Mouse (Mus musculus) heart, postnatal 0 days (tissue): ENCODE data around the gene Cer1. TPM values are rescaled to one million over a fixed set of nuclear protein-coding genes. Genes with fewer than 3 reads are reported as not detected.

Source experiments
- ATAC-seq: fragments of 200-750 bp; cut with Nextera tagmentation; 2 replicates; pipeline ENCODE4 v1.8.0; 2017; ENCODE audit warnings: low read depth, moderate number of reproducible peaks, moderate library complexity; ENCODE audit not compliant: insufficient read depth
- DNase-seq: peaks from one replicate; pipeline ENCODE4 v3.0.0-alpha.2; 2016; ENCODE audit warnings: low spot score
- H3K27ac ChIP-seq: fragments of 300-500 bp; sonication (generic); 2 replicates; pipeline ENCODE4 v1.5.1; 2014; ENCODE audit warnings: low read depth, mild to moderate bottlenecking
- H3K27me3 ChIP-seq: fragments of 300-500 bp; sonication (generic); 2 replicates; pipeline ENCODE4 v1.6.1; 2014; ENCODE audit warnings: low read length, mixed read lengths; ENCODE audit not compliant: control insufficient read depth, insufficient read depth
- H3K36me3 ChIP-seq: fragments of 300-500 bp; sonication (generic); replicated peaks from 2 replicates; pipeline ENCODE4 v1.6.1; 2014; ENCODE audit warnings: low read length, mixed read lengths; ENCODE audit not compliant: control insufficient read depth, insufficient read depth
- H3K4me1 ChIP-seq: fragments of 300-500 bp; sonication (generic); 2 replicates; pipeline ENCODE4 v1.6.1; 2014; ENCODE audit warnings: antibody characterized with exemption; ENCODE audit not compliant: control insufficient read depth, insufficient read depth
- H3K4me2 ChIP-seq: fragments of 300-500 bp; sonication (generic); 2 replicates; pipeline ENCODE4 v1.6.1; 2014; ENCODE audit warnings: low read depth, mild to moderate bottlenecking, low read length, moderate library complexity
- H3K4me3 ChIP-seq: fragments of 300-500 bp; sonication (generic); 2 replicates; pipeline ENCODE4 v1.5.1; 2014; ENCODE audit warnings: low read depth, low read length
- H3K9ac ChIP-seq: fragments of 300-500 bp; sonication (generic); replicated peaks from 2 replicates; pipeline ENCODE4 v1.6.1; 2014; ENCODE audit warnings: low read depth, low read length, mixed read lengths
- H3K9me3 ChIP-seq: fragments of 300-500 bp; sonication (generic); replicated peaks from 2 replicates; pipeline ENCODE4 v1.6.1; 2016; ENCODE audit warnings: low read length; ENCODE audit not compliant: control insufficient read depth
- CTCF ChIP-seq: IDR thresholded peaks from 2 replicates; pipeline ENCODE4 v1.5.1; 2016; ENCODE audit warnings: antibody characterized with exemption, control low read depth, low read depth
- EP300 ChIP-seq: IDR thresholded peaks from 2 replicates; pipeline ENCODE4 v1.6.1; 2016; ENCODE audit warnings: antibody characterized with exemption, low read depth
- WGBS: fragments of 180-500 bp; shearing (Covaris S2); extraction: QIAGEN DNeasy Blood & Tissue Kit; methylation state at CpG from one replicate; pipeline ENCODE4 v1.1.7; 2014; 5-methylcytosine and 5-hydroxymethylcytosine counted together
- polyA plus RNA-seq: library from polyadenylated mRNA; unstranded; fragments of >200 nt; fragmentation: Nextera tagmentation; extraction: Ambion mirVana; gene quantifications from 2 replicates; pipeline ENCODE4 v1.2.1, GENCODE M21; 2015
- total RNA-seq: library from RNA; depleted of rRNA; stranded (reverse); fragments of >200 nt; gene quantifications from 2 replicates; pipeline ENCODE4 v1.2.3, GENCODE M21; 2014; ENCODE audit warnings: low replicate concordance; rRNA removed

Gene Cer1
- total RNA-seq (not detected in 2 replicates), polyA plus RNA-seq (not detected in 2 replicates)

DNA sequence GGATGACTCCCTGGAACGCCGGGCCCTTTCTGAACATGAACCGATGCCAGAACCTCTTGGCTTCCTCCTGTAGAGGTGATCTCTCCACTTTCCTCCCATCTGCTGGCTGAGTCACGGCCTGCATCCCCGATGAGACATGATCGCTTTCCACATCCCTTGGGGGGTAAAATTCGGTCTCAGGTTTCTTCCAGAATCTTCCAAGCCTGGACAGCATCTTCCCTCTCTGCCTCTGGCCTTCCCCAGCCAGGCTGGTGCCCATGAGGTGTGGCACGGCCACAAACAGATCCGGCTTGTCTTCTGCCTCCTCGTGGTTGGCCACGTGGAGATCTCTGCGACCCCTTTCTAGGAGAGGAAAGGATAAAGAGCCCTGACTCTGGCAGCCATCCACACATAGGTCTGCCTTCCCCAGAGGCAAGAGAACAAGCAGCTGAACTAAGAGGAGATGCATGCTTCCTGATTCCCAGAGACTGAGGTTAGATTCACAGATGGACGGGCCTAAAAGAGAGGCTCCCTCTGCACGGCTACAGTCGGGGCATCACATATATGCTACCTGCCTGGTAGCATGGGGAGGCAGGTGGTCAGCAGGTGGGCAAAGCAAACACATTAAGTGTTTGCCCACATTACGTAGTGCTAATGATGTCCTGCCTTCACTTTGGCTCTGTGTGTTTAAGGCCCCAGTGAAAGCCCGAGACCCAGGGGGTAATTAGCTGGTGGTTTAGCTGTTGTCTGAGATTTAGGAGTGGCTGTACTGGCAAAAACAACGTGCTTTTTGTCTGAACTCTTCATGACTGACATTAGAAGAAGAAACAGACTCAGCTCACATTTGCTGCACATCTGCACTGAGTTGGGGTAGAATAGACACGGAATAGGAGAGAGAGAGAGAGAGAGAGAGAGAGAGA is at the start of gene Cer1:
Cer1 (minus strand) TSS at position 513 of the 899 bp plus-strand sequence.
- Histone ChIP-seq H3K36me3 (no peaks in the 10 kb centered on the region), H3K27ac (no peak within 1 kb of the TSS), H3K4me2 (no peak within 1 kb of the TSS), H3K9ac (no peak within 1 kb of the TSS), H3K4me1 (no peaks in the 10 kb centered on the region), H3K27me3 (no peaks in the 10 kb centered on the region), H3K4me3 (no peak within 1 kb of the TSS), H3K9me3 (no peaks in the 10 kb centered on the region)
- DNase-seq, result no peak
- no peak for TF ChIP-seq CTCF
- no peak for TF ChIP-seq EP300
- 61% methylated on average over 18 of the region's 19 CpGs for WGBS
- ATAC-seq, result no peak

DNA sequence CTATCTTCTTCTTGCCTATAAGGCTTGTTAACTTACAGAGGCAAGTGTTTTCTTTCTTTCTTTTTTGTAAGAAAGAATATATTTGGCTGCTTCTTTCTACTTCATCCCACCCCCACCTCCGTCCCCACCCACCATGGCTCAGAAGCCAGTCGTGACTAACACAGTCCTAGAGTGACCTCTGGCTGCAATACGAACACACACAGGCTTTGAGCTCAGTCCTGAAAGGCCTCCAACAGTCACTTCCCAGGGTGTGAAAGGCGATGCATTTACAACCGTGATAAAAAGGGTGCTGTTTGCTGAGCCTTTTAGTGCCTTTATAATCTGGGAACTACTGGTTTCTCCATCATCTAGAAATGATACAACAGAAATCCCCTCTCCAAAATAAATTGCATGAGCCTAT is 49.4 kb upstream of the Cer1 start:
- 8% methylated on average over 5 of the region's 5 CpGs for WGBS
- no peaks in the 10 kb centered on the region for H3K9me3 ChIP-seq
- no peak overlapping the region for H3K9ac ChIP-seq
- peak overlapping the region; percentile 46 for H3K4me3 ChIP-seq
- peak overlapping the region; percentile 57 for H3K4me2 ChIP-seq
- H3K36me3 ChIP-seq, result no peaks in the 10 kb centered on the region
- no peaks in the 10 kb centered on the region for H3K27me3 ChIP-seq
- DNase-seq (peak; percentile 77), ATAC-seq (peak; percentile 91)
- TF ChIP-seq CTCF (peak; percentile 76), EP300 (no peak)
- H3K27ac ChIP-seq, result no peak overlapping the region
- no peaks in the 10 kb centered on the region for H3K4me1 ChIP-seq

DNA sequence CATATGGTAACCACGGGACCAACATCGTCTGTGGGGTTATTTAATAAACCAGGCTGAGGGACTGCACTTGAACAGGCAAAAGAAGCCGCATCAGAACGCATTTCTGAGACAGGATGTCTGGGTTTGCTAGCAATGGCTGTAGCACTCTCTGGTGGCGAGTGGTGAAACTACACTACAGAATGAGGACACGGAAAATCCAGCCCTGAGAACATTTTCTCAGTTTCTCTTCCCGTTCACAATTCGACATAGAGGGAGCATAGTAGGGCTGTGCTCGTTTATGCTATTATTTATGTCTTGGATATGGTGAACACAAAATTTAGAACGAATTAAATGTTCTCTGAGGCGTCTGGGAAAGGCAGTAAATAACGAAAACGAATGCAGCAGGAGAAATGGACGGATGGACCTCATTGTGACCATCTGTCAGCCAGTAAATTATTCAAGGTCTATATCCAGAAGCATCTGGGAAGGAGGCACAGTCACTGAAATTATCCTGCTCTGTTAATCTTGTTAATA is 48.8 kb upstream of the Cer1 start:
- H3K9ac ChIP-seq, result no peak overlapping the region
- H3K4me1 ChIP-seq, result no peaks in the 10 kb centered on the region
- no peaks in the 10 kb centered on the region for H3K36me3 ChIP-seq
- H3K27ac ChIP-seq, result no peak overlapping the region
- DNase-seq (peak; percentile 66), ATAC-seq (0 out of 2 replicates have a peak, but pooled peaks have one; percentile 58)
- 13% methylated on average over 14 of the region's 14 CpGs for whole genome bisulfite sequencing
- no peaks in the 10 kb centered on the region for H3K27me3 ChIP-seq
- TF ChIP-seq CTCF (peak; percentile 95), EP300 (no peak)
- peak overlapping the region; percentile 57 for H3K4me2 ChIP-seq
- peak overlapping the region; percentile 46 for H3K4me3 ChIP-seq
- H3K9me3 ChIP-seq, result no peaks in the 10 kb centered on the region

DNA sequence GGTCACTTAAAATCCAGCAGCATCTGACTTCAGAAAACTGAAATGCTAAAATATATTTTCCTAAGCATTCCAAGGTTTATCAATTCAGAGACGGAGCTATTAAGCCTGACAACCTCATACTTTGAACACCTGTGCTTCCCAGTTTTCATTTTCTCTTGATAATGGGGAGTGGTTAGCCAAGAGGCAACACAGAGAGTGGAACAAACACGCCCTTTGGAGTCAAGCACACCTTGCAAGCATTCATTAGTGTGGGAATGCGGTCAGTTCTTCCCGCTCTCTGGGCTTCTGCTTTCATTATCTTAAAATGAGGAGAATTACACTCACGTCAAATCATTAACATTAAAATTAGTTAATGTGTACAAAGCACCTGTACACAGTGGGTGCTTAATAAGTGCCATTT is 45.1 kb upstream of the Cer1 start:
- H3K27ac ChIP-seq, result no peak overlapping the region
- no peak overlapping the region for H3K4me2 ChIP-seq
- H3K36me3 ChIP-seq, result no peaks in the 10 kb centered on the region
- no peaks in the 10 kb centered on the region for H3K9me3 ChIP-seq
- H3K4me3 ChIP-seq, result no peak overlapping the region
- DNase-seq, result no peak
- no peaks in the 10 kb centered on the region for H3K27me3 ChIP-seq
- H3K9ac ChIP-seq, result no peak overlapping the region
- no peaks in the 10 kb centered on the region for H3K4me1 ChIP-seq
- TF ChIP-seq CTCF (no peak), EP300 (no peak)
- 86% methylated on average over 5 of the region's 5 CpGs for WGBS
- ATAC-seq, result no peak

DNA sequence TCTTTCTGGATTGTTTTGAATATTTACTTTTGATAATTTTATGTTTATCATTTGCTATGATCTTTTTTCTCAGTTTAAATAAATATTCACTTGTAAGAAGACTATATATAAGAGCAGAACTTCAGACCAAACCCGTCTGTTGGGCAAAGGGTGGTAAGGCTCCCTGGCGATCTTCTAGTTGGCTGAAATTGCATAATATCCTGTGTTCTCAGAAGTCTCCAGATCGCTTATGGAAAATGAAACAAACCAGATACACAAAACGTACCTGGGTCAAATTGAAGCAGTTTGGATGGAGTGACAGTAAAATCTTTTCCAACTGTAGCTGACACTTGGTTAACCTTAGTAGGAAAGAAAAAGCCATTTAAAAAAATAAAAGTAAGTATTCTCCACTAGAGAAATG is 37.0 kb upstream of the Cer1 start:
- 68% methylated on average over 4 of the region's 4 CpGs for WGBS

More for the DNA sequence above, 37.0 kb upstream of the Cer1 start:
- Histone ChIP-seq H3K9ac (no peak overlapping the region), H3K27me3 (no peaks in the 10 kb centered on the region), H3K4me2 (no peak overlapping the region), H3K4me1 (no peaks in the 10 kb centered on the region), H3K36me3 (no peaks in the 10 kb centered on the region), H3K9me3 (no peaks in the 10 kb centered on the region), H3K27ac (no peak overlapping the region), H3K4me3 (no peak overlapping the region)
- ATAC-seq, result no peak
- no peak for TF ChIP-seq CTCF
- no peak for TF ChIP-seq EP300
- no peak for DNase-seq
